Mouse (Mus musculus): Measurements from ENCODE around the gene Alg14. TPM values are rescaled to one million over a fixed set of nuclear protein-coding genes. Genes with fewer than 3 reads are reported as not detected.

The Alg14 gene
- polyA plus RNA-seq, 1 experiment from 2014 or later, result 38.2 TPM

DNA sequence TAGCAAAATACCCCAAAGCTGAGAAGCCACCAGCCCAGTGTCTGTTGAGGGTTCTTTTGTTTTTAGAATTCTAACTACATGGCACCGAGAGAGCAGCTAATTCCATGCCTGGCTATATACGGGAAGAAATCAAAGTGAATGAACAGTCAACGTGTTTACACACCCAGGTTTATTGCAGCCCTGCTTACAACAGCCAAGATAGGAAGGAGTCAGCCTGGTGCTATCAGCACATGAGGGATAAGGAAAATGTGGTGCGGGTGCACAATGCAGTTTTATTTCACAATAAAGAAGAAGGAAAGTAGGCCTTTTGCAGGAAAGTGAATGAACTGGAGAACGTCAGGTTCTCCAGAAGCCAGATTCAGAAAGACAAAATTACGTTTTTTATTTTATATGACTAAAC, 119.9 kb downstream of the Alg14 start:
- Histone ChIP-seq H3K9me3 (replicated peaks; ENCODE audit: low read length) (no peaks in the 10 kb centered on the region), H3K4me2 (ENCODE audit: low read length) (no peak overlapping the region), H3K36me3 (ENCODE audit: insufficient read depth, low read length) (no peaks in the 10 kb centered on the region), H3K27ac (no peak overlapping the region), H3K4me1 (replicated peaks; ENCODE audit: insufficient read depth, low read length) (no peaks in the 10 kb centered on the region), H3K9ac (ENCODE audit: low read depth, low read length) (no peak overlapping the region), H3K27me3 (ENCODE audit: insufficient read depth, low read length) (no peaks in the 10 kb centered on the region), H3K4me3 (replicated peaks; ENCODE audit: low read depth, low read length) (no peak overlapping the region)
- DNase-seq (ENCODE audit: low spot score), result no peak
- no peak for TF ChIP-seq CTCF (IDR thresholded peaks at IDR 0.05; ENCODE audit: low read depth)
- 52% methylated on average over 6 of the region's 6 CpGs for WGBS
- ATAC-seq (replicated peaks; ENCODE audit: low FRiP score, low read depth), result no peak

Other genes with a start within 250 kb of the Alg14 start
- gene Rwdd3, start 120.1 kb upstream of the Alg14 start, polyA plus RNA-seq (2015; fragmentation: Nextera tagmentation; extraction: Ambion mirVana), result 8.2 and 8.5 TPM in 2 replicates
- 1.7 and 1.9 TPM in 2 replicates for gene Tmem56, start 8.7 kb upstream of the Alg14 start, polyA plus RNA-seq (2015; fragmentation: Nextera tagmentation; extraction: Ambion mirVana)
- gene Cnn3, start 134.7 kb downstream of the Alg14 start, polyA plus RNA-seq (2015; fragmentation: Nextera tagmentation; extraction: Ambion mirVana), result 444 and 480 TPM in 2 replicates
- gene Slc44a3, start 240.6 kb downstream of the Alg14 start, polyA plus RNA-seq (2015; fragmentation: Nextera tagmentation; extraction: Ambion mirVana), result 16.9 and 18.2 TPM in 2 replicates